Comparison of ENCODE assay signal across 37 mouse cellular contexts in the genomic region with DNA sequence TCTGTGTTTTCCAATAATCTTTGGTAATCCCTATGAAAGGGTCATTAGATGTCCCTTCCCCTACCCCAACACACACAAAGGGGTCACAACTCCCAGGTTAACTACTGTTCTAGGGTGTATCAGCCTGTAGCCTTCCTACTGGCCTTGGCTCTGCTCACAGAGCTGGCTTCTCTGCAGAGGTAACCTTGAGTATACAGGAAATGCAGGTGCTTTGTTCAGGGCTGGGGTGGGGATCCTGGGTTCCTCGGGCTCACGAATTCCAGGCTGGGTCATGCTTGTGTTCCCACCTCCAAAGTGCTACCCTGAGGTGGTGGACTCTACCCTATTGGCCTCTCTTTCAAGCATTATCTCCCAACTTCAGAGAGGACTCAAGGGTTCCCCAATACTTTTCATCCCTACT. TPM values are rescaled to one million over a fixed set of nuclear protein-coding genes. Genes with fewer than 3 reads are reported as not detected.
"Had no signal": no experiment of that assay in that cellular context is flagged by ENCODE, and none has a peak within 500 bp of the region (broad histone marks: within the 10 kb centered on the region; RNA-seq: fewer than 3 reads in every experiment).

No protein-coding gene starts in this region.

- H3K4me1 ChIP-seq: limb, embryonic 12.5 days; limb, embryonic 15.5 days; liver, embryonic 12.5 days; liver, embryonic 15.5 days; lung, embryonic 15.5 days had no signal

- H3K27ac ChIP-seq: limb, embryonic 10.5 days; limb, embryonic 12.5 days; limb, embryonic 13.5 days; limb, embryonic 15.5 days; liver, embryonic 12.5 days; liver, embryonic 13.5 days; liver, embryonic 14.5 days; liver, embryonic 15.5 days; lung, embryonic 15.5 days; macrophage; midbrain, embryonic 10.5 days; midbrain, embryonic 12.5 days; midbrain, embryonic 13.5 days; midbrain, embryonic 15.5 days; neural tube, embryonic 12.5 days; neural tube, embryonic 13.5 days had no signal

- H3K4me3 ChIP-seq: limb, embryonic 10.5 days; limb, embryonic 12.5 days; limb, embryonic 13.5 days; limb, embryonic 15.5 days; liver, embryonic 12.5 days; liver, embryonic 13.5 days; liver, embryonic 15.5 days; lung, embryonic 15.5 days; megakaryocyte, embryonic 14.5 days; midbrain, embryonic 10.5 days; midbrain, embryonic 12.5 days; midbrain, embryonic 13.5 days; midbrain, embryonic 15.5 days; neural tube, embryonic 12.5 days; neural tube, embryonic 13.5 days had no signal

- H3K9me3 ChIP-seq: limb, embryonic 10.5 days; limb, embryonic 12.5 days; limb, embryonic 13.5 days; limb, embryonic 15.5 days; liver, embryonic 12.5 days; liver, embryonic 13.5 days; liver, embryonic 15.5 days; lung, embryonic 15.5 days; megakaryocyte, embryonic 14.5 days; midbrain, embryonic 10.5 days; midbrain, embryonic 12.5 days; midbrain, embryonic 13.5 days; midbrain, embryonic 15.5 days; neural tube, embryonic 12.5 days; neural tube, embryonic 13.5 days had no signal

- DNase-seq: left cerebral cortex, postnatal 4 days; liver; liver, embryonic 13.5 days; liver, postnatal 0 days; lung, adult 18-20 months; lung, adult 2 months; lung, embryonic 14.5 days; lung, postnatal 10 days; lung, postnatal 14 days; lung, postnatal 36 days; lung, postnatal 4 days; midbrain, embryonic 14.5 days had no signal

- ATAC-seq: liver, embryonic 12.5 days; liver, postnatal 0 days; lung, postnatal 0 days; midbrain, embryonic 13.5 days; midbrain, embryonic 15.5 days; midbrain, embryonic 16.5 days had no signal

- H3K9ac ChIP-seq: limb, embryonic 12.5 days; limb, embryonic 13.5 days; limb, embryonic 15.5 days; liver, embryonic 12.5 days; liver, embryonic 13.5 days; liver, embryonic 14.5 days; liver, embryonic 15.5 days; liver, postnatal 0 days; lung, embryonic 14.5 days; lung, embryonic 15.5 days; midbrain, embryonic 12.5 days; midbrain, embryonic 13.5 days; midbrain, embryonic 15.5 days; neural tube, embryonic 12.5 days; neural tube, embryonic 13.5 days had no signal

- H3K27me3 ChIP-seq: limb, embryonic 12.5 days; limb, embryonic 13.5 days; limb, embryonic 15.5 days; liver, embryonic 12.5 days; liver, embryonic 13.5 days; liver, embryonic 15.5 days; lung, embryonic 15.5 days; megakaryocyte, embryonic 14.5 days; midbrain, embryonic 12.5 days; midbrain, embryonic 13.5 days; midbrain, embryonic 15.5 days; neural tube, embryonic 12.5 days; neural tube, embryonic 13.5 days had no signal

- H3K4me2 ChIP-seq: limb, embryonic 12.5 days; limb, embryonic 13.5 days; limb, embryonic 15.5 days; liver, embryonic 11.5 days; liver, embryonic 12.5 days; liver, embryonic 13.5 days; liver, embryonic 15.5 days; lung, embryonic 14.5 days; lung, embryonic 15.5 days; midbrain, embryonic 11.5 days; midbrain, embryonic 12.5 days; midbrain, embryonic 13.5 days; midbrain, embryonic 15.5 days; neural tube, embryonic 12.5 days; neural tube, embryonic 13.5 days had no signal

RNA-seq across cellular contexts. Expression of gene Nkain4, which starts 31.1 kb away (rescaled TPM):
- polyA plus RNA-seq: macrophage had no signal

RNA-seq across cellular contexts. Expression of gene Birc7, which starts 56.8 kb away (rescaled TPM):
- polyA plus RNA-seq: limb, embryonic 10.5 days; limb, embryonic 11.5 days; limb, embryonic 12.5 days; limb, embryonic 13.5 days; limb, embryonic 14.5 days; limb, embryonic 15.5 days; liver, adult 2 months; liver, embryonic 11.5 days; liver, embryonic 12.5 days; liver, embryonic 13.5 days; liver, embryonic 14.5 days; liver, embryonic 15.5 days; liver, embryonic 16.5 days; liver, postnatal 0 days; lung, adult 2 months; lung, embryonic 16.5 days; lung, postnatal 0 days; macrophage; midbrain, embryonic 16.5 days had no signal

RNA-seq across cellular contexts. Expression of gene Chrna4, which starts 57.7 kb away (rescaled TPM):
- polyA plus RNA-seq: lung, adult 2 months; macrophage had no signal
